Mouse (Mus musculus) layer of hippocampus, adult 8-10 months (tissue): ENCODE measurements at regions not wholly inside any gene's neighbourhood (a gene's known extent, or its start where the extent isn't known, plus 50 kb on each side); places are given as distances from the start of the nearest gene placed in this dataset.
A peak's percentile ranks its signal among the peaks of the same experiment; 100 is the strongest.
"Not testable (repeated sequence)": the region's sequence is repeated elsewhere in the genome, so short reads cannot be mapped to it uniquely, and the experiment has no call there.

Source experiments
- DNase-seq, 2 experiments: peaks; one replicate each; pipeline ENCODE4 v3.0.0; 2022; ENCODE audit warnings: low spot score in 2 of 2

DNA sequence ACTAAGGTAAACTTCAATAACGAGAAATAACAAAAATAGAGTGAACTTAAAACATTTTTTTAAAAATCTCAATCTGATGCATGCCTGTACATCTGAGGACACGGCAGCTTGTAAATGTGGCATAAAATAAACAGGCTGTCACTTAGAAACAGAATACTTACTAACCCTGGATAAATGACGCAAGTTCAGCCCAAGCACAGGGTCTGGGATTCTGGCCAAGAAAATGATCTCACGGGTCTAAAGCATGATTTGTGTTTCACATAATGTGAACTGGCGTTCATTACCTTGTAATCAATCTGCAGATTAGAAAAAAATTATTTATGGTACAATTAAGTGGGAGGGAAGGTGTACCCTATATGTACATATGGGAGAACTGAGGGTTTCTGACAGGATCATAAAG lies 512.1 kb upstream of the Vrk2 start:
- peak; percentile 5 to 7 for DNase-seq

DNA sequence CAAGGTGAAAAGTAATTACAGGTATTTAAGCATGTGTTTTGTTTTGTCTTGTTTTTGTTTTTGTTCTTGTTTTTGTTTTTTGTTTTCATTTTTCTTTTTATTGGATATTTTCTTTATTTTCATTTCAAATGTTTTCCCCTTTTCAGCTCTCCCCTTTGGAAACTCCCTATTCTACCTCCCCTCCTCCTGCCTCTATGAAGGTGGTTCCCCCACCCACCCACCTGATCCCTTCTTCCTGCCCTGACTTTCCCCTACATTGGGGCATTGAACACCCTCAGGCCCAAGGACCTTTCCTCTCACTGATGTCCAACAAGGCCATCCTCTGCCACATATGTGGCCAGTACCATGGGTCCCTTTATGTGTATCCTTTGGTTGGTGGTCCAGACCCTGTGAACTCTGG lies 509.1 kb upstream of the Vrk2 start:
- DNase-seq: no peak

DNA sequence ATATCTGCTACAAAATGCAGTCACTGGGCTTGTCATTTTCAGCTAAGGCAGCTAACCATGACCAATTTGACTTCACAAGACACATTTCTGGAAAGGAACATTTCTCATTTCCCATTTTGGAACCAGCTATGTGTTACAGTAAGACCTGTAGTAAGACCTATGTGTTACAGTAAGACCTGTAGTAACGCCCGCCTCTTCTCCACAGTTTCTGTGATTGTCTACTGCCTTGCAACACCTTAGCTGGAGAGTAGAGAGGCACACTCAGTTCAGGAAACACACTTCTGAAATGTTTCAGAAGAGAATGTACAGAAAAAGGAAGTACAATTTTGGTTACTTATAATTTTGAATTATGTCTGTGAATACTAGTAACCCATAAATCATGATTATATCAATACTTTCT lies 508.2 kb upstream of the Vrk2 start:
- no peak for DNase-seq

DNA sequence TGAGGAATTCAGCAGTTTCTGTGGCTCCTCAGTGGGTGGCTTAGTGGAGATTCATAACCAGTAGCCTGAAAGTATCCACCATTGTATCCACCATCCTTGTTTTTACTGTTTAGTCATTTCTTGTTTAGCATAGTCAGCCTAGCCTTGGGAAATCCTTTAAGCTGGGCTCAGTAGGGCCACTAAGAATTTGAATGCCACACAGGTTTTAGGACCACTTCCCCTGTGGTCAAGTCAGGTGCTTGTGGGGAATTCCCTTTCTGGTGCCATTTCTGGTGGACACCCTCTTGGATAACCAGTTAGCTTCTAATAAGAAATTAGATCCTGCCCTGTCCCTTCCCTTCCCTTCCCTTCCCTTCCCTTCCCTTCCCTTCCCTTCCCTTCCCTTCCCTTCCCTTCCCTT lies 502.8 kb upstream of the Vrk2 start:
- no peak for DNase-seq

DNA sequence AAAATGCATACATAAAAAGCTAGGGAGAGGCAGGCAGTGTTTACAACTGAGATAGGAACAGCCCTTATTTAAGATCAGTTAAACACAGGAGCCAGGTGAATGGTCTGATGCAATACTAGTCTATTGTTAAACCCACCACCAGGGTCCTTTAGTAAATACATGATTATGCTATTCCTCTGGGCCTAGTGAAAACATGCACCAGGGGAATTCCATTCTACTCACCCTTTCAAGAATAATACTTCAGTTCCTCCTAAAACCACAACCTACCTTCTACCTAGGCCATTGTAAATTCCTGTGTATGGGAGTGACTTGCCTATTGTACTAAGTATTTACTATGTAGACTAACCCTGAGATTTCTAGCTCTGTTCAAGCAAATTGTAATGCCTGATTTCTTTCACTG lies 501.7 kb upstream of the Vrk2 start:
- not testable (repeated sequence) for DNase-seq

DNA sequence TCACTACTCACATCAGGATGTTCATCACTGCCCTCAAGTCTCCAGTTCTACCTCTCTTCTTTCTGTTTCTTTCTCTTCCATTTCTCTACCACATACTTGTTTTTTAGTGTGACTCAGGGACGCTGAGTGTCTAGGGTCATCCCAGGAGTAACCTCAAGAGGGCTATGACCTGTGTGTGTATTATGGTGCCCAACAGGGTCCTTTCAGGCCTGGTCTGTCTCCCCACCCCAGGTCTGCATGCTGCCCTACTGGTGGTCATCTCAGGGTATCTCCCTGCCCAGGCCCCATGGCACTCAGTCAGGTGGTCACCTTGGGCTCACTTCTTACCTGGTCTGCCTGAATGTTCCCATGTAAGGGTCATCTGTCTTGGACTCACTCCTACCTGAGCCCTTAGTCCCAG lies 492.7 kb upstream of the Vrk2 start:
- no peak for DNase-seq

DNA sequence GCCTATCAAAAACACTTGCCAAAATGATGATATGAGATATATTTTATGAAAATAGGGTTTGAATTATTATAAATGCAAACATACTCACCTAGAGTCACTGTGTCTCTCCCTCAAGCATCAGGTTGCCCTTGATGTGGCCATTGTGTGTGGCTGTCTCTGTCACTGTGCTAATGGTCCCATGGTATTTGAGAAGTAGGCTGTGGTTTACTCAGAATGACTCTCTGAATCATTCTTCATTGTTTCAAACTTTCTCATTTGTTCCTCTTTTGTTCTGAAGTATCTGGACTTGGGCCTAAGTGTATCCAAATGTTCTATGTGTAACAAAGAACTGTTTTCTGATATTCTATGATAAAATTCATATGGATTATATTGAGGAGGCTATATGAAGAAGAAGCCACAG lies 487.4 kb upstream of the Vrk2 start:
- DNase-seq: no peak

DNA sequence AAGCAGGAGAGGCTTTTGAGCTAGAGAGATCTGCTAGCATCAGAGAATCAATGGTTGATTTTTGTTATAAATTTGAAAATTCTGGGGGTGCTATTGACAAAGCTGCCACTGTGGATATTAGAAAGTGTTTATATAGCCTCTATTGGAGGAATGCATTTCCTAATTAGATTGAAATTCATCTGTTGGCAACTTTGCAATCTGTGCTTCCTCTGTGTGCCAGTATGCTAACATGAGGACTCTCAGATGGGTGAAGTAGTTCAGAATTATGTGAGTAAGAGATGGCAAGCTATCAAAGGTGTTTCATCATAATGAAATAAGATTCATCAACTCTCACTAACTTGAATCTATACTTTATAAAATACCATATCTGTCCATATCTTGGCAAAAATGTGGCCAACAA lies 476.6 kb upstream of the Vrk2 start:
- no peak for DNase-seq

DNA sequence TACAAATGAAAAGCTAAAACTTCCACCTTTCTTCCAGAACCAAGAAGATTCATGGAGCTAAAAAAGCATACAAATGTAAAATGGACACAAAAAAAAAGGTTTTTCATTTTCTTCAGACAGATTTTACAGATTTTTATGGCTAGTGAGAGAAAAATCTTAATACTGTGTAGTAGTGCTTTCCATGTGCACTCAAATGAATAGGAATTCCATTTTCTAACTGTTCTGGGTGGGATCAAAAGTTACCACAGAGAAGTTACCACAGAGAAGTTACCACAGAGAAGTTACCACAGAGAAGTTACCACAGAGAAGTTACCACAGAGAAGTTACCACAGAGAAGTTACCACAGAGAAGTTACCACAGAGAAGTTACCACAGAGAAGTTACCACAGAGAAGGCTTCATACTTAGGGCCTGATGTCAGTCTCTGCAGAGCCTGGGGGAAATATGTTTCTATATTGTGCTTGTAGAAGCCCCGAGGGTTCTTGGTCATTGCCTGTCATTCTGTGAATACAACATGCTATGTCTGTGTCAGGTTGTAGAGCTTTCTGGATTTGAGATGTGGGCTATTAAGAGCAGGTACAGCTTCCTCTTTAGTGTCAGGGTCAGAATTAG lies 433.5 kb upstream of the Vrk2 start:
- no peak for DNase-seq

DNA sequence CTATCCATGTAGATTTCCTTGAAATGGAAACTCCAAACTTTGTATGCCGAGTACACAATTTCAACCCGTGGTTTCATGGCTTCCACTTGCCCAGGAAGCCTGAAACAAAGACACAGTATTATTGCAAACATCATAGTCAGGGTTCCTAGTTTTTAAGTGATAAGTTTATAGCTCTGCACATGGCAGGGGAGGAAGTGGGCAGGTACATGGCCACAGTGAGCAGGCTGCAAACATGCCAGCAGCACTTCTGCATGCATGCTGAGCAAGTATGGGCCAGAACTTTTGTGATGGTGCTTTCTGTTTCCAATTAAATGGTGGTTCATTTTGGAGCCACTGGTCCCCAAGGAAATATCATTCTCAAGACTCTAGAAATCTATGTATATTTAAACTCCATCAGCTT lies 431.7 kb upstream of the Vrk2 start:
- no peak for DNase-seq

DNA sequence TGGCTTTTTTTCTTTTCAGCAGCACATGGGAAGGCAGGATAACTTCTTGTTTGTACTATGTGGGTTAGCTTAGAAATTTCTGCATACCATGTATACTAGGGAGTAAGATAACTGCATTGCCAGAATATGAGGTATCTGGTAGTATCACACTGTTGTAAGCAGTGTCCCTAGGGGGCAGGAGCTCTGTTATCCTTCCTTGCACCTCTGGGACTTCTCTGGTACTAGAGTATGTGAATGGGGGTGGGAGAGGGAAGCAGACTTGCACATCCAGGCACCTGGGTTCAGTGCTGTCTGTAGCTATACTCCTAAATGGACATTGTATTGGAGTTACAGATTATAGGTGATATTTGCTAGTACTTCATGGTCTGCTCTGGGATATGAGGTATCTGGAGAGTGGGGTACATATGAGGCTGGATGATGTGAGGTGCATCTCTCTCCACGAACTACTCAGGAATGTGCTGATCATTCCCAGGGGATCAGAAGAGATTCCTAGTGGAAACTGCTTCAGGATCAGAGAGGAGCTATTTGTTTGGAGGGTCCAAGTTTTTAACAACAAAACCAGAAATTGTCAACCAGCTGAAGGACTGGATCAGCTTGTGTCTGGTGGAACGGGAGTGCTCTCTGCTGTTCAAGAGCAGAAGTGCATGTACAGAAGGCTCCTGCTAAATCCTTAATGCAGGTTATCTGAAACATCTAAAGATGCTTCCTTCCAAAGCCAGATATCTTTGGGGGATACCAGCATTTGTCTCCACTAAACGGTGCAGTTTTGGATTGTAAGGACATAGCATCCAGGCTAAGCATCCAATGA lies 402.7 kb upstream of the Vrk2 start:
- peak; percentile 29 to 67 for DNase-seq

DNA sequence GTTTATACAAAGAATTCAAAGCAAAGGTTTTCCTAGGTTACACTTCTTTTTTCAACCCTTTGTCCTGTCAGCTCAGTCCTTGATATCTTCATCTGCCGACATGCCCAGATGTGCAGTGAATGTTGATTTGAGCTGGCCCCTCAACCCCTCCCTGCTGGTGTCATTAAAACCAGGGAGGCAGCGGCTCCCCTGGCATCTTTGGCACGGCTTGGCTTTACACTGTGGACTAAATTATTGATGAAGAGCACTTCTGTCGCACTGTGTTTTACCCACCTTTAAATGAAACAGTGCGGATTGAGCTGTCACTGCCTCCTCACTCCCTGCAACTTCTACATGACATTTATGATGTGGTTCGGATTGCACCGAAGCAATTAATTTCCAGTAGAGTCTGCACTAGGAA lies 387.4 kb upstream of the Vrk2 start:
- no peak for DNase-seq

DNA sequence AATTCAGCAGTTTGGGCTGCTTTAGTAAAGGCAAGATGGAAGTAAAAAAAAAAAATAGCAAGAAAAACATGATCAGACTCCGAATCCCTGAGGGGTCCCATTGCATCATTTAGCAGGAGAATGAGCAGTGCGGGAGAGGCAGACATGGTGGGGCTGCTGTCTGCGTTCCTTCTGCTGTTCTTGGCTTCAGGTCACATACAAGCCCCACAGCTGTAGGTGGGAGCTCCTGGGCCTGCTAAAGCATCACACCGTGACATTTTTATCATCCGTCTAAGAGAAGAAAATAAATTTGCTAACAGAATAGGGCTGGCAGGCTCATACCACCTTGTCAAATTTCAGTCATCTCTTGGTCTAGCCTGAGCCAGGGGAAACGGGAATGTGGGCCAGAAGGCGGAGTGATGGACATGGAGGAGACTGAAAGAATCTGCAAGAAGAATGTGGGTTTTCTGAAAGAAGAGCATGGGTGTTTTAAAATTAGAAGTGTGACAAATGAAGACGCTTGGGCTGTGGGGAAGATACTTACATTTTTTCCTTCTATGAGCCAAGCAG lies 378.8 kb upstream of the Vrk2 start:
- DNase-seq: no peak

DNA sequence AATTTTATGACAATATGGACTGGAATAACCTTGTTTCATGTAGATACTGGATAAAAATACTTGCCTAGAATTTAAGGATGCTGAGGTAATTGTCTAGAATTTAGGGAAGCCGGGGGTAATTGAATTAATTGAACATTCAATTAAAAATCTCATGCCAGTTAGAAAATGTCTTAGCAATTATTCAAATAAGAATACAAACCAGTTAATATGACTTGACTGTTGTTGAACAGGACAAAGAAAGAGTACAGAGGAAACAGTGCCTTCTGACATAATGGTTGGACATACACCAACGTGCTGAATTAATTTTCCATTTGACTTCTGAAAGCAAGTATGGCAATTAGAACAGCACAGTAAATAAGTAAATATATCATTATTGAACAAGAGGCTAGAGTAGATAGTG lies 377.4 kb upstream of the Vrk2 start:
- DNase-seq: no peak

DNA sequence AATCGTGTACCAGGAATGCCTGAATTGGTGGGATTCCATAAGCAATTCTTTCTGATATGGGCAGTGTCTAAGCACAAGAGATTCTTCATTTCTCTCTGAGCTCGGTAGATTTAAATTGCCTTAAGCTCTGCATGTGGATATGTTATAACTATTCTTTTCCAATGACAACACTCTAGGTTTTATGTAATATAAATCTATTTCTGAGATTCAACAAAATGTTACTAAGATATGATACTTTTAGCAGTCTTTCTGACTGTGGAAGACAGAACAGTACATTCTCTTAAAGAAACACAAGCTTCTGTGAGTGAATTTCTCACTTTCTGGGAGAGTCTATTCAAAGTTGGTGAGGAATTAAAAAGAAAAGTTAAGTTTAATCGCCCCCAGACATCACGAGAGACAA lies 373.6 kb upstream of the Vrk2 start:
- no peak for DNase-seq

DNA sequence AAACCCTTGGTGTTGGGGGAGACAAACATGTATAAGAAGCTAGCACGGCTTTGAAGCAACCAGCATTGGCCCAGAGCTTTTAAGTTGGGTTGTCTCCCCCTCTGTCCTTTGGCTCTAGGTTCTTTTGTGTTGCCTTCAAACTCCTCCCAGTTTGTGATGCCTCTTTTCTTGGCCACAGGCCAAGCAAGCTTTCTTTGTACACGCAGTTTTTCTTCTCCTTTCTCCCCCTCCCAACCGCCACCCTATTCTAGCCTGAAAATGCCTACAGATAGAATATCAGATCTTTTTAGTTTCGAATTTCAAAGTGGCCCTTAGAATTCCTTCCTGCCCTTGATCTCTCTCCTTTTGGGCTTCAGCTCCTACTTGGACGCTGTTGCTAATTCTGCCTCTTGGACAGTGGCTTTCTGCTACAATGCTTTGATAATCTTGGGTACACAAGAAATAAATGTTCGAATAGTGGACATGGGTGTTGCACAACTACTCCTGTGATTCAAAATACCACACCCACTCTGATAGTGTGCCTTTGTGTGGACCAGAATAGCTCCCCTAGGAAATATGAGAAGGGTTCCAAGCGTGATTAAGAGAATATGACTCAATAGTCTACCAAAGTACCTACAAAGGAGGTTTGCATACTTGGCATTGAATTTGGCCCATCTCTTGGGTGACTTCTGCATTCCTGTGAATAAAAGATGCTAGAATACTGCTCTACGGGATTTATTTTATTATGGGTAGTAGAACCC lies 369.3 kb upstream of the Vrk2 start:
- no peak for DNase-seq

DNA sequence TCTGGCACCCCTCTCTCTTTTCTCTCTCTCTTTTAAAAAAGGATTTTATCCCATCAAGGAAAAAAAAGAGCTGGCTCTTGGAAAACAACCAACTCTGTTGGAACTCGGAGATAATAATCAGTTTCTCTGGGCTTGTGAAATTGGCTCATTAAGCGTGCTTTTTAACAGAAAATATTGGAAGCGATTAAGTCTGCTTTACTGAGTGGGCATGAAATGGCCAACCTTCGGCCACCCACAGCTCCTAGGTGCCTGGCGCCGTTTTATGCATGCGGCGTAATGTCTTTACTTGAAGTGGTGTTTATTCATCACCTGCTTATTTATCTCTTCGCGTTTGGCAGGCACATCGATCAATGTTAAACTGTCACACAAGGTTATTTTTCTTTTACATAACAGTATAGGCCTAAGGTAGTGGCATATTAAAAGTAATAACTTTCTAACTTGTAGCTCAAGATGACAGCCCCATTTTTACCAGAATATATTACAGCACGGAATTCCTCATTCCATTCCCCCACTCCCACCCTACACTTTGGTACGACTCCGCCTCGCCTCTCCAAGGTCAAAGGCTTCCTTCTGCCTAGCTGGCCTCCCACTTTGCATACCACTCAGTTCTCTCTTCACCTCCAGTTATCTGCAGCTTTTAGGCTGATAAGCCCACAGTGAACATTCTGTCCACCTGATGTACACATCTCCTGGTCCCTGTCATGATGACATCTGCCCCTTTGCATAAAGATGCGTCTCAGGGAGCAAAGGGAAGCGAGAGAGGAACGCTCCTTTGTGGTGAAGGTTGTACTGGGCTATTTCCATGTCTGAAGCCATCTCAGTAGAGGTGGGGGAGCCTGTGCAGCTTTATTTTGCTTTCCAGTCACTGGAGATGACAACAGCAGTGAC lies 368.5 kb upstream of the Vrk2 start:
- peak in 1 of 2 experiments; percentile 29 for DNase-seq

DNA sequence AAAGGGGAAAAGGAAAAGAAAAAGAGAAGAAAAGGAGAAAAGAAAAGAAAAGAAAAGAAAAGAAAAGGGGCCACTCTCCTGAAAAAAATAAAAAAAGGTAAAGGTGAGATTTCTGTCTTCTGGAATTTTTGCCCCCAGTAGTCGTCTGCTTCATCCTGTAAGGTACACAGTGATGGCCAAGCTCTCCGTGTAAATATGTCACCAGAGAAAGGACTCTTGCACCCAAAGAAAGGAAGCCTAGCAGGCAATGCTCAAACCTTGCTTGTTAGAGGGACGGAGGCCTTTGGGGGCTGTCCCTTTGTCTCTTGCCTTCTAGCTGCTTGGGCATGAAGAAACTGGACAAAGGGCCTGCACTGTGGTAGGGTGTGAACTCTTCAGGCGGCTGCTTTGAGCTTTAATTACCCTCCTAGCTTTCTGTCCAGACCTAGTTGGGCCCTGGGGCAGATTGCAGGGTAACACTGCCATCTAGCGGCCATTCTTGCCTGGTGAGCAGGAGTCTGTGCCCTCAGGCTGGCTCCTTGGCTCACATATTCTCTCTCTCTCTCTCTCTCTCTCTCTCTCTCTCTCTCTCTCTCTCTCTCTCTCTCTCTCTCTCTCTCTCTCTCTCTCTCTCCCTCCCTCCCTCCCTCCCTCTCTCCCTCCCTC lies 367.7 kb upstream of the Vrk2 start:
- peak; percentile 74 to 93 for DNase-seq

DNA sequence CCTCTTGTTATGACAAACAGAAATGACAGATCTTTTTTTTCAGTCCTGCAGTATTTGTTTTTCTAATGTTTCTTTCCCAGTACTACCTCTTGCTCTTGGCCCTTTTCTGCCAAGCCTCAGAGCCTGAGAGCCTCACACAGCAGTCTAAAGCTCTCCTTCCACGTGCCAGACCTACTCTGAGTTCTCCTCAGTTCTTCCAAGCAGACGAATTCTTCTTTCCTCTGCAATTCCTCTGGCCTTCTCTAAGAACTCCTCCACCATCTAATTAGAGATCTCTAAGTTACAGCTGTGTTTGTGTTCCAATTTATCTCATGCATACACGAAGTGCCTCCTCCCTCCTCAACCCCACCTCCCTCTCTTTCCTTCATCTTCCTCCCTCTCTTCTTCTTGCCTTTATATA lies 362.4 kb upstream of the Vrk2 start:
- no peak for DNase-seq

DNA sequence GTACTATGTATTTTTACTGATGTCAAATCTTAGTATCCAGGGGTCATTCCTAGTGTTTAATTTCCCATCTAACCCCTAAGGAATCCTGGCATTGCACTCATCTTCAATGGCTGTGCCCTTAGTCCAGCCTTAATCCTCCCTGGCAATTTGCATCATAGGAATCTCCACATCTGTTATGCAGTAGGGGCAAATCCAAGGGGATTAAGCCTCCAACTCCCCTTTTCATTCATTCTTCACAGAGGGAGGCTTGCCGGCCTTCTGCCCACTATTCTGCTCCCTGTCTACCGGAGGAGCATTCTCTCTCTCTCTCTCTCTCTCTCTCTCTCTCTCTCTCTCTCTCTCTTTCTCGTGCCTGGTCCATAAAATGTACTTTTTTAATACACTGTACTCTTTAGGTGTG lies 338.0 kb upstream of the Vrk2 start:
- DNase-seq: no peak

DNA sequence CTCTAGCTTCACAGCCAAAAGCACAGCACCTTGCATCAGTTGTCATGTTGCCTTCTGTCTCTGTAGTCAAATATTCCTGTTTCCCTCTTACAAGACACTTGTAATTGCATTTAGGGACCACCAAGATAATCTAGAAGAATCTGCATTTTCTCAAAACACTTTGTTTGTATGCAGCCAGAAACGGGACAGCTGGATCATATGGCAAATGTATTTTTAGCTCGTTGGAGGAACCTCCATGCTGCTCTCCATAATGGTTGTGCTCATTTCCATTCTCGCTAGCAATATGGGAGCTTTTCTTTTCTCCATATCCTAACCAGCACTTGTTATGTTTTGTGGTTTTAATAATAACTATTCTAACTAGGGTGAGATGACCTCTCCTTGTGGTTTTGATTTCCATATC lies 313.3 kb upstream of the Vrk2 start:
- DNase-seq: no peak
